Mouse (Mus musculus) liver, adult 2 months (tissue): ENCODE measurements around the gene BC030499.

Experiments
- CTCF ChIP-seq: fragments of 200-500 bp; IDR thresholded peaks from 2 replicates; pipeline ENCODE4 v1.5.1; 2011; ENCODE audit warnings: low read depth, low read length, control low read depth
- POLR2A ChIP-seq: fragments of 200-500 bp; IDR thresholded peaks from 2 replicates; pipeline ENCODE4 v1.6.1; 2011; ENCODE audit warnings: low read length, control low read depth; ENCODE audit not compliant: insufficient read depth; ENCODE audit errors: extremely low read depth

- TF ChIP-seq CTCF (no peak), POLR2A (no peak)
Observed at GRCm38 (mm10) chr11:78247727-78248140, 42.9 kb upstream of the BC030499 start.
